Mouse (Mus musculus): ENCODE data around the gene Ltn1. TPM values are rescaled to one million over a fixed set of nuclear protein-coding genes. Genes with fewer than 3 reads are reported as not detected.

Gene Ltn1
- polyA plus RNA-seq (2017; shearing (Covaris generic)) = 68.4 TPM

GRCm38 (mm10) chr16:87432033-87432814, at the start of gene Ltn1:
Ltn1 (minus strand) TSS chr16:87432612.

GRCm38 (mm10) chr16:87454419-87455179, 22.2 kb upstream of the Ltn1 start, which contains the start of gene Usp16:
Usp16 (plus strand) TSS chr16:87454703.

GRCm38 (mm10) chr16:87440184-87440686, 7.8 kb upstream of the Ltn1 start, which contains the start of gene Rwdd2b:
Rwdd2b (minus strand) TSS chr16:87440573.

GRCm38 (mm10) chr16:87354075-87354583, 78.3 kb downstream of the Ltn1 start, which contains the start of gene N6amt1:
N6amt1 (plus strand) TSS chr16:87354185.

Other genes with a start within 250 kb of the Ltn1 start
- gene N6amt1, start 78.4 kb downstream of the Ltn1 start, polyA plus RNA-seq (2017; shearing (Covaris generic)) = 21.0 TPM
- gene Rwdd2b, start 8.0 kb upstream of the Ltn1 start, polyA plus RNA-seq (2017; shearing (Covaris generic)) = 13.7 TPM
- 75.2 TPM for gene Usp16, start 22.1 kb upstream of the Ltn1 start, polyA plus RNA-seq (2017; shearing (Covaris generic))
- gene Cct8, start 63.3 kb upstream of the Ltn1 start, polyA plus RNA-seq (2017; shearing (Covaris generic)) = 412 TPM
- not detected for gene Map3k7cl, start 120.7 kb upstream of the Ltn1 start, polyA plus RNA-seq (2017; shearing (Covaris generic))